ENCODE assay signal across 8 mouse cellular contexts in genomic region chr4:128712136-128712655, GRCm38 (mm10). TPM values are rescaled to one million over a fixed set of nuclear protein-coding genes. Genes with fewer than 3 reads are reported as not detected.
DNase-seq lines count a peak whose midpoint lies in the region; ATAC-seq and TF ChIP-seq lines count a peak whose summit lies in the region.

No protein-coding gene starts in this region.

- no peaks in the 10 kb centered on the region for H3K9me3 ChIP-seq in forebrain, postnatal 0 days (ENCODE audit: low read length)
- H3K9me3 ChIP-seq in liver, postnatal 0 days (ENCODE audit: low read length): no peaks in the 10 kb centered on the region

- WGBS in bone marrow, adult 2 months: 76% methylated on average over 13 of the region's 13 CpGs
- 32% methylated on average over 13 of the region's 13 CpGs for WGBS in forebrain, postnatal 0 days
- WGBS in liver, postnatal 0 days (ENCODE audit: insufficient replicate concordance): 69% methylated on average over 13 of the region's 13 CpGs

- H3K4me3 ChIP-seq in layer of hippocampus, adult 2 months: no peak overlapping the region
- H3K4me3 ChIP-seq in bone marrow, adult 2 months (replicated peaks; ENCODE audit: control insufficient read depth, low read depth, low read length): peak overlapping the region; percentile 8
- H3K4me3 ChIP-seq in forebrain, postnatal 0 days (ENCODE audit: low read depth, low read length): no peak overlapping the region
- peak overlapping the region; percentile 33 for H3K4me3 ChIP-seq in liver, postnatal 0 days (ENCODE audit: low read depth, low read length)

- TF ChIP-seq POLR2A in bone marrow, adult 2 months (IDR thresholded peaks at IDR 0.05; ENCODE audit: borderline replicate concordance, control insufficient read depth, low read depth, low read length): no peak

- TF ChIP-seq CTCF in layer of hippocampus, adult 2 months (conservative IDR thresholded peaks at IDR 0.05): no peak
- no peak for TF ChIP-seq CTCF in bone marrow, adult 2 months (IDR thresholded peaks at IDR 0.05; ENCODE audit: control insufficient read depth, insufficient read depth, low read length)
- no peak for TF ChIP-seq CTCF in forebrain, postnatal 0 days (IDR thresholded peaks at IDR 0.05; ENCODE audit: low read depth)
- no peak for TF ChIP-seq CTCF in liver, postnatal 0 days (IDR thresholded peaks at IDR 0.05; ENCODE audit: low read depth)

- H3K27me3 ChIP-seq in forebrain, postnatal 0 days (ENCODE audit: insufficient read depth, low read length): no peaks in the 10 kb centered on the region
- H3K27me3 ChIP-seq in liver, postnatal 0 days (ENCODE audit: insufficient read depth, low read length): no peaks in the 10 kb centered on the region

- no peak for TF ChIP-seq EP300 in liver, postnatal 0 days (IDR thresholded peaks at IDR 0.05; ENCODE audit: low read depth)

- H3K9ac ChIP-seq in forebrain, postnatal 0 days: no peak overlapping the region
- H3K9ac ChIP-seq in liver, postnatal 0 days (replicated peaks): peak overlapping the region; percentile 48

- no peak for DNase-seq in layer of hippocampus, adult 2 months (ENCODE audit: low spot score in 2 of 2)
- no peak for DNase-seq in layer of hippocampus, adult 9-11 months
- no peak for DNase-seq in forebrain, postnatal 0 days
- no peak for DNase-seq in liver, postnatal 0 days
- no peak for DNase-seq in frontal cortex, postnatal 14 days (ENCODE audit: low spot score in 2 of 2)
- no peak for DNase-seq in ovary, adult 18-20 months (ENCODE audit: low spot score)
- no peak for DNase-seq in adrenal gland, postnatal 36 days

- no peak for ATAC-seq in forebrain, postnatal 0 days
- ATAC-seq in liver, postnatal 0 days: no peak; the same call in 1 of the 2 replicates

- H3K36me3 ChIP-seq in forebrain, postnatal 0 days (ENCODE audit: insufficient read depth): peaks cover 14% of the 10 kb centered on the region
- H3K36me3 ChIP-seq in liver, postnatal 0 days (replicated peaks; ENCODE audit: insufficient read depth, low read length): no peaks in the 10 kb centered on the region

- no peaks in the 10 kb centered on the region; the same call in 1 of the 2 replicates for H3K4me1 ChIP-seq in bone marrow, adult 2 months (ENCODE audit: control insufficient read depth, insufficient read depth, low read length)
- peaks cover 17% of the 10 kb centered on the region for H3K4me1 ChIP-seq in forebrain, postnatal 0 days (ENCODE audit: insufficient read depth)
- H3K4me1 ChIP-seq in liver, postnatal 0 days (ENCODE audit: insufficient read depth): peaks cover 18% of the 10 kb centered on the region

- H3K27ac ChIP-seq in layer of hippocampus, adult 2 months: 0 out of 2 replicates have a peak overlapping the region, but pooled peaks have one; percentile 5
- peak overlapping the region; percentile 60; the same call in 1 of the 2 replicates for H3K27ac ChIP-seq in bone marrow, adult 2 months (ENCODE audit: control insufficient read depth, insufficient read depth, low read depth, low read length, poor library complexity)
- H3K27ac ChIP-seq in forebrain, postnatal 0 days (ENCODE audit: low read depth, low read length): no peak overlapping the region
- peak overlapping the region; percentile 3; the same call in 1 of the 2 replicates for H3K27ac ChIP-seq in liver, postnatal 0 days (ENCODE audit: low read depth)

- peak overlapping the region; percentile 23; the same call in 1 of the 2 replicates for H3K4me2 ChIP-seq in forebrain, postnatal 0 days (ENCODE audit: low read depth)
- H3K4me2 ChIP-seq in liver, postnatal 0 days (ENCODE audit: low read depth, low read length): peak overlapping the region; percentile 72

RNA-seq across cellular contexts. Expression of gene A3galt2, which starts 43.0 kb away (rescaled TPM):
- total RNA-seq in layer of hippocampus, adult 2 months (2021): under 1 TPM; 0.20 to 0.26 TPM
- polyA plus RNA-seq in bone marrow, adult 2 months (2011; ENCODE audit: insufficient read depth, insufficient read length, low replicate concordance, missing spikeins): 0.34 and 1.5 TPM in 2 replicates
- total RNA-seq in forebrain, postnatal 0 days (2014; rRNA removed): 0.52 and 0.92 TPM in 2 replicates
- polyA plus RNA-seq in forebrain, postnatal 0 days (2015; fragmentation: Nextera tagmentation; extraction: Ambion mirVana): 0.05 and 0.16 TPM in 2 replicates
- polyA plus RNA-seq in liver, postnatal 0 days (2015; fragmentation: Nextera tagmentation; extraction: Ambion mirVana): not detected in 2 replicates
- under 1 TPM; 0.16 to 0.30 TPM for total RNA-seq in adrenal gland, postnatal 36 days (2021)

RNA-seq across cellular contexts. Expression of gene Phc2, which starts 57.7 kb away (rescaled TPM):
- total RNA-seq in layer of hippocampus, adult 2 months (2021): 10 to 100 TPM; 85.4 to 91.3 TPM
- polyA plus RNA-seq in bone marrow, adult 2 months (2011; ENCODE audit: insufficient read depth, insufficient read length, low replicate concordance, missing spikeins): 22.4 and 36.8 TPM in 2 replicates
- total RNA-seq in forebrain, postnatal 0 days (2014; rRNA removed): 78.3 and 93.2 TPM in 2 replicates
- 52.4 and 56.3 TPM in 2 replicates for polyA plus RNA-seq in forebrain, postnatal 0 days (2015; fragmentation: Nextera tagmentation; extraction: Ambion mirVana)
- 14.6 and 18.7 TPM in 2 replicates for polyA plus RNA-seq in liver, postnatal 0 days (2015; fragmentation: Nextera tagmentation; extraction: Ambion mirVana)
- total RNA-seq in adrenal gland, postnatal 36 days (2021): 10 to 100 TPM; 74.8 to 83.2 TPM

Comparison
In these comparisons a context has a peak if more than half of its experiments do, and no peak if none do; other contexts are left out.
1. H3K4me3 ChIP-seq: peak in bone marrow, adult 2 months (single experiment) and liver, postnatal 0 days (single experiment); none in layer of hippocampus, adult 2 months (single experiment) and forebrain, postnatal 0 days (single experiment).